ENCODE assay signal across 18 mouse cellular contexts in genomic region chr2:134717815-134718362, GRCm38 (mm10).
A peak's percentile ranks its signal among the peaks of the same experiment; 100 is the strongest.
DNase-seq lines count a peak whose midpoint lies in the region; ATAC-seq and TF ChIP-seq lines count a peak whose summit lies in the region.
"Had no signal": no experiment of that assay in that cellular context is flagged by ENCODE, and none has a peak within 500 bp of the region (broad histone marks: within the 10 kb centered on the region; RNA-seq: fewer than 3 reads in every experiment).

No protein-coding gene starts in this region.

- no peaks in the 10 kb centered on the region for H3K27me3 ChIP-seq in kidney, embryonic 15.5 days
- no peaks in the 10 kb centered on the region for H3K27me3 ChIP-seq in midbrain, postnatal 0 days (ENCODE audit: insufficient read depth, low read length)
- H3K27me3 ChIP-seq in midbrain, embryonic 13.5 days: no peaks in the 10 kb centered on the region
- H3K27me3 ChIP-seq in embryonic facial prominence, embryonic 10.5 days (replicated peaks; ENCODE audit: low read depth, poor library complexity, severe bottlenecking): no peaks in the 10 kb centered on the region
- H3K27me3 ChIP-seq: embryonic facial prominence, embryonic 12.5 days; hindbrain, embryonic 15.5 days had no signal

- WGBS in kidney, embryonic 15.5 days: 73% methylated on average over 2 of the region's 2 CpGs
- 91% methylated on average over 2 of the region's 2 CpGs for WGBS in midbrain, postnatal 0 days
- WGBS in midbrain, embryonic 13.5 days: 92% methylated on average over 2 of the region's 2 CpGs
- WGBS in embryonic facial prominence, embryonic 10.5 days: 63% methylated on average over 2 of the region's 2 CpGs

- H3K9me3 ChIP-seq in kidney, embryonic 15.5 days (replicated peaks): no peaks in the 10 kb centered on the region
- no peaks in the 10 kb centered on the region for H3K9me3 ChIP-seq in midbrain, postnatal 0 days (ENCODE audit: low read length)
- no peaks in the 10 kb centered on the region for H3K9me3 ChIP-seq in midbrain, embryonic 13.5 days
- H3K9me3 ChIP-seq in embryonic facial prominence, embryonic 10.5 days: no peaks in the 10 kb centered on the region
- H3K9me3 ChIP-seq: embryonic facial prominence, embryonic 12.5 days; hindbrain, embryonic 15.5 days had no signal

- 0 out of 2 replicates have a peak, but pooled peaks have one; percentile 49 for ATAC-seq in kidney, embryonic 15.5 days (replicated peaks; ENCODE audit: low FRiP score)
- ATAC-seq in midbrain, postnatal 0 days (ENCODE audit: low FRiP score): no peak
- ATAC-seq in midbrain, embryonic 13.5 days: no peak
- ATAC-seq: forebrain, embryonic 16.5 days had no signal

- no peak overlapping the region for H3K9ac ChIP-seq in kidney, embryonic 15.5 days
- no peak overlapping the region for H3K9ac ChIP-seq in midbrain, postnatal 0 days (replicated peaks; ENCODE audit: low read length, poor library complexity, severe bottlenecking)
- H3K9ac ChIP-seq in midbrain, embryonic 13.5 days (replicated peaks): no peak overlapping the region
- H3K9ac ChIP-seq: embryonic facial prominence, embryonic 12.5 days; hindbrain, embryonic 15.5 days had no signal

- no peak for TF ChIP-seq CTCF in midbrain, postnatal 0 days (IDR thresholded peaks at IDR 0.05)

- no peak for DNase-seq in kidney, postnatal 36 days
- DNase-seq in midbrain, postnatal 0 days (ENCODE audit: low spot score): peak; percentile 21
- DNase-seq in embryonic facial prominence, embryonic 10.5 days (ENCODE audit: low spot score): peak; percentile 20
- peak; percentile 62 for DNase-seq in mesoderm, embryonic 11.5 days (ENCODE audit: low read depth, low spot score)
- no peak for DNase-seq in thymus, postnatal 36 days
- DNase-seq: cerebellum, adult 9-11 months; gastrocnemius, postnatal 10 days; heart, adult 18-20 months; lung, adult 18-20 months; lung, postnatal 36 days; midbrain, embryonic 14.5 days; spleen, adult 18-20 months had no signal

- peak overlapping the region; percentile 64 for H3K27ac ChIP-seq in kidney, embryonic 15.5 days
- H3K27ac ChIP-seq in midbrain, postnatal 0 days (ENCODE audit: low read depth, low read length): no peak overlapping the region
- H3K27ac ChIP-seq in midbrain, embryonic 13.5 days: no peak overlapping the region
- no peak overlapping the region for H3K27ac ChIP-seq in embryonic facial prominence, embryonic 10.5 days (replicated peaks)
- H3K27ac ChIP-seq: embryonic facial prominence, embryonic 12.5 days; hindbrain, embryonic 15.5 days; kidney, postnatal 0 days had no signal

- H3K4me2 ChIP-seq in kidney, embryonic 15.5 days: no peak overlapping the region
- no peak overlapping the region for H3K4me2 ChIP-seq in midbrain, postnatal 0 days (ENCODE audit: low read depth, low read length, poor library complexity, severe bottlenecking)
- H3K4me2 ChIP-seq in midbrain, embryonic 13.5 days (replicated peaks): no peak overlapping the region
- H3K4me2 ChIP-seq: embryonic facial prominence, embryonic 12.5 days; hindbrain, embryonic 15.5 days had no signal

- H3K4me1 ChIP-seq in kidney, embryonic 15.5 days: no peaks in the 10 kb centered on the region
- H3K4me1 ChIP-seq in midbrain, postnatal 0 days (ENCODE audit: insufficient read depth, low read length): no peaks in the 10 kb centered on the region
- H3K4me1 ChIP-seq in midbrain, embryonic 13.5 days (replicated peaks): no peaks in the 10 kb centered on the region
- no peaks in the 10 kb centered on the region for H3K4me1 ChIP-seq in embryonic facial prominence, embryonic 10.5 days
- H3K4me1 ChIP-seq: embryonic facial prominence, embryonic 12.5 days; hindbrain, embryonic 15.5 days had no signal

- no peak overlapping the region for H3K4me3 ChIP-seq in kidney, embryonic 15.5 days (replicated peaks)
- H3K4me3 ChIP-seq in midbrain, postnatal 0 days (ENCODE audit: low read depth, low read length): no peak overlapping the region
- H3K4me3 ChIP-seq in midbrain, embryonic 13.5 days (replicated peaks): no peak overlapping the region
- no peak overlapping the region for H3K4me3 ChIP-seq in embryonic facial prominence, embryonic 10.5 days
- H3K4me3 ChIP-seq: embryonic facial prominence, embryonic 12.5 days; hindbrain, embryonic 15.5 days had no signal

- no peaks in the 10 kb centered on the region for H3K36me3 ChIP-seq in kidney, embryonic 15.5 days
- no peaks in the 10 kb centered on the region for H3K36me3 ChIP-seq in midbrain, postnatal 0 days (ENCODE audit: insufficient read depth, low read length)
- no peaks in the 10 kb centered on the region for H3K36me3 ChIP-seq in midbrain, embryonic 13.5 days
- H3K36me3 ChIP-seq in embryonic facial prominence, embryonic 10.5 days (replicated peaks): no peaks in the 10 kb centered on the region
- H3K36me3 ChIP-seq: embryonic facial prominence, embryonic 12.5 days; hindbrain, embryonic 15.5 days had no signal

Comparison
In these comparisons a context has a peak if more than half of its experiments do, and no peak if none do; other contexts are left out.
1. DNase-seq: peak in midbrain, postnatal 0 days (single experiment), embryonic facial prominence, embryonic 10.5 days (single experiment) and mesoderm, embryonic 11.5 days (single experiment); none in kidney, postnatal 36 days (0 of 2) and thymus, postnatal 36 days (0 of 2).